Mouse (Mus musculus): Measurements from ENCODE around the gene Gm8138.
"Not testable (repeated sequence)": the region's sequence is repeated elsewhere in the genome, so short reads cannot be mapped to it uniquely, and the experiment has no call there.

Gene Gm8138

GRCm38 (mm10) chr14:43416250-43416649 is at the start of gene Gm8138:
Gene Gm8138, minus strand, starts transcription at chr14:43416350.
- not testable (repeated sequence) for DNase-seq (ENCODE audit: extremely low spot score, low read depth, low spot score)

GRCm38 (mm10) chr14:43361713-43362112 is 54.4 kb downstream of the Gm8138 start:
- DNase-seq (ENCODE audit: extremely low spot score, low read depth, low spot score), result not testable (repeated sequence)
